Mouse (Mus musculus) forebrain, embryonic 11.5 days (tissue): Measurements from ENCODE around the gene Disp1. TPM values are rescaled to one million over a fixed set of nuclear protein-coding genes. Genes with fewer than 3 reads are reported as not detected.

Experiments used
- ATAC-seq: fragments of 200-750 bp; cut with Nextera tagmentation; replicated peaks from 2 replicates; pipeline ENCODE4 v1.8.0; 2017; ENCODE audit warnings: moderate TSS enrichment; ENCODE audit not compliant: low FRiP score
- DNase-seq: peaks from one replicate; pipeline ENCODE4 v3.0.0-alpha.2; 2017; ENCODE audit warnings: low spot score
- H3K27ac ChIP-seq: fragments of 300-500 bp; sonication (generic); 2 replicates; pipeline ENCODE4 v1.5.1; 2014; ENCODE audit warnings: low read depth, low read length
- H3K27me3 ChIP-seq: fragments of 300-500 bp; sonication (generic); 2 replicates; pipeline ENCODE4 v1.6.1; 2014; ENCODE audit warnings: mild to moderate bottlenecking, low read length, mixed read lengths; ENCODE audit not compliant: control insufficient read depth, insufficient read depth
- H3K36me3 ChIP-seq: fragments of 300-500 bp; sonication (generic); 2 replicates; pipeline ENCODE4 v1.6.1; 2014; ENCODE audit warnings: mild to moderate bottlenecking, low read length, moderate library complexity, mixed read lengths; ENCODE audit not compliant: control insufficient read depth, insufficient read depth
- H3K4me1 ChIP-seq: fragments of 300-500 bp; sonication (generic); replicated peaks from 2 replicates; pipeline ENCODE4 v1.6.1; 2014; ENCODE audit warnings: low read length, mixed read lengths; ENCODE audit not compliant: control insufficient read depth, insufficient read depth
- H3K4me2 ChIP-seq: fragments of 300-500 bp; sonication (generic); 2 replicates; pipeline ENCODE4 v1.6.1; 2014; ENCODE audit warnings: low read depth, mild to moderate bottlenecking, low read length, moderate library complexity, mixed read lengths; ENCODE audit not compliant: severe bottlenecking
- H3K4me3 ChIP-seq: fragments of 300-500 bp; sonication (generic); 2 replicates; pipeline ENCODE4 v1.5.1; 2014; ENCODE audit warnings: low read depth, low read length
- H3K9ac ChIP-seq: fragments of 300-500 bp; sonication (generic); 2 replicates; pipeline ENCODE4 v1.6.1; 2014; ENCODE audit warnings: low read length
- H3K9me3 ChIP-seq: fragments of 300-500 bp; sonication (generic); 2 replicates; pipeline ENCODE4 v1.6.1; 2016; ENCODE audit warnings: low read length, mixed read lengths; ENCODE audit not compliant: control insufficient read depth
- WGBS: fragments of 180-500 bp; shearing (Covaris S2); extraction: QIAGEN DNeasy Blood & Tissue Kit; methylation state at CpG from one replicate; pipeline ENCODE4 v1.1.7; 2014; 5-methylcytosine and 5-hydroxymethylcytosine counted together
- polyA plus RNA-seq: library from polyadenylated mRNA; unstranded; fragments of >200 nt; fragmentation: Nextera tagmentation; extraction: Ambion mirVana; gene quantifications from 2 replicates; pipeline ENCODE4 v1.2.1, GENCODE M21; 2014

Disp1 gene
- polyA plus RNA-seq, 1 experiment from 2014 or later: 11.4 TPM

- H3K27me3 ChIP-seq: no peaks in the 10 kb centered on the region
- no peaks in the 10 kb centered on the region for H3K9me3 ChIP-seq
- no peak overlapping the region for H3K27ac ChIP-seq
- H3K9ac ChIP-seq: no peak overlapping the region
- no peak overlapping the region for H3K4me2 ChIP-seq
- H3K36me3 ChIP-seq: no peaks in the 10 kb centered on the region
- H3K4me3 ChIP-seq: no peak overlapping the region
- WGBS: 73% methylated on average over 7 of the region's 7 CpGs
- DNase-seq: no peak
- H3K4me1 ChIP-seq: no peaks in the 10 kb centered on the region
- ATAC-seq: no peak
Observed at GRCm38 (mm10) chr1:183243293-183243692, 22.0 kb upstream of the Disp1 start.

- ATAC-seq: no peak
- no peak overlapping the region for H3K9ac ChIP-seq
- 39% methylated on average over 2 of the region's 2 CpGs for WGBS
- H3K27ac ChIP-seq: no peak overlapping the region
- no peak for DNase-seq
- H3K4me3 ChIP-seq: no peak overlapping the region
- no peaks in the 10 kb centered on the region for H3K36me3 ChIP-seq
- H3K4me2 ChIP-seq: no peak overlapping the region
- no peaks in the 10 kb centered on the region for H3K4me1 ChIP-seq
- H3K9me3 ChIP-seq: no peaks in the 10 kb centered on the region
- no peaks in the 10 kb centered on the region for H3K27me3 ChIP-seq
Observed at GRCm38 (mm10) chr1:183237901-183238300, 16.6 kb upstream of the Disp1 start.

GRCm38 (mm10) chr1:183236460-183236859 is 15.1 kb upstream of the Disp1 start:
- no peak overlapping the region for H3K4me2 ChIP-seq
- 83% methylated on average over 5 of the region's 5 CpGs for WGBS
- DNase-seq: no peak

GRCm38 (mm10) chr1:183233679-183234174 is 12.4 kb upstream of the Disp1 start:
- Histone ChIP-seq H3K9me3 (no peaks in the 10 kb centered on the region), H3K4me1 (no peaks in the 10 kb centered on the region), H3K4me2 (no peak overlapping the region), H3K36me3 (no peaks in the 10 kb centered on the region), H3K27ac (no peak overlapping the region), H3K4me3 (no peak overlapping the region), H3K27me3 (no peaks in the 10 kb centered on the region), H3K9ac (no peak overlapping the region)
- DNase-seq (no peak), ATAC-seq (no peak)
- WGBS: 82% methylated on average over 11 of the region's 11 CpGs

More at GRCm38 (mm10) chr1:183236460-183236859, 15.1 kb upstream of the Disp1 start:
- H3K36me3 ChIP-seq: no peaks in the 10 kb centered on the region
- H3K27ac ChIP-seq: no peak overlapping the region
- no peaks in the 10 kb centered on the region for H3K9me3 ChIP-seq
- H3K27me3 ChIP-seq: no peaks in the 10 kb centered on the region
- no peaks in the 10 kb centered on the region for H3K4me1 ChIP-seq
- ATAC-seq: no peak
- H3K4me3 ChIP-seq: no peak overlapping the region
- H3K9ac ChIP-seq: no peak overlapping the region

GRCm38 (mm10) chr1:183232985-183233678 is 11.8 kb upstream of the Disp1 start:
- Histone ChIP-seq H3K36me3 (no peaks in the 10 kb centered on the region), H3K9ac (no peak overlapping the region), H3K9me3 (no peaks in the 10 kb centered on the region), H3K4me2 (no peak overlapping the region), H3K27me3 (no peaks in the 10 kb centered on the region), H3K27ac (no peak overlapping the region), H3K4me1 (no peaks in the 10 kb centered on the region), H3K4me3 (no peak overlapping the region)
- ATAC-seq: no peak
- 82% methylated on average over 7 of the region's 7 CpGs for WGBS
- DNase-seq: no peak

- no peaks in the 10 kb centered on the region for H3K4me1 ChIP-seq
- H3K9ac ChIP-seq: no peak overlapping the region
- DNase-seq (no peak), ATAC-seq (no peak)
- no peak overlapping the region for H3K4me2 ChIP-seq
- H3K4me3 ChIP-seq: no peak overlapping the region
- no peak overlapping the region for H3K27ac ChIP-seq
- no peaks in the 10 kb centered on the region for H3K9me3 ChIP-seq
- H3K36me3 ChIP-seq: no peaks in the 10 kb centered on the region
- no peaks in the 10 kb centered on the region for H3K27me3 ChIP-seq
- 86% methylated on average over 7 of the region's 7 CpGs for WGBS
Observed at GRCm38 (mm10) chr1:183227469-183227868, 6.1 kb upstream of the Disp1 start.

- no peaks in the 10 kb centered on the region for H3K27me3 ChIP-seq
- H3K9me3 ChIP-seq: no peaks in the 10 kb centered on the region
- no peak overlapping the region for H3K27ac ChIP-seq
- H3K4me2 ChIP-seq: no peak overlapping the region
- 88% methylated on average over 6 of the region's 6 CpGs for WGBS
- ATAC-seq (no peak), DNase-seq (no peak)
- H3K4me3 ChIP-seq: no peak overlapping the region
- H3K36me3 ChIP-seq: no peaks in the 10 kb centered on the region
- H3K4me1 ChIP-seq: 0 out of 2 replicates have a peak, but pooled peaks cover 2% of the 10 kb centered on the region
- no peak overlapping the region for H3K9ac ChIP-seq
Observed at GRCm38 (mm10) chr1:183219021-183219420, 2.3 kb downstream of the Disp1 start.

- Histone ChIP-seq H3K4me3 (no peak overlapping the region), H3K9me3 (no peaks in the 10 kb centered on the region), H3K36me3 (no peaks in the 10 kb centered on the region), H3K4me1 (0 out of 2 replicates have a peak, but pooled peaks cover 2% of the 10 kb centered on the region), H3K9ac (no peak overlapping the region), H3K27me3 (no peaks in the 10 kb centered on the region), H3K4me2 (no peak overlapping the region), H3K27ac (no peak overlapping the region)
- 94% methylated on average over 4 of the region's 4 CpGs for WGBS
- DNase-seq (no peak), ATAC-seq (no peak)
Observed at GRCm38 (mm10) chr1:183216691-183217090, 4.6 kb downstream of the Disp1 start.

- H3K27ac ChIP-seq: no peak overlapping the region
- H3K4me3 ChIP-seq: no peak overlapping the region
- H3K9me3 ChIP-seq: no peaks in the 10 kb centered on the region
- H3K36me3 ChIP-seq: no peaks in the 10 kb centered on the region
- ATAC-seq (no peak), DNase-seq (no peak)
- H3K27me3 ChIP-seq: no peaks in the 10 kb centered on the region
- no peak overlapping the region for H3K4me2 ChIP-seq
- WGBS: 91% methylated on average over 6 of the region's 6 CpGs
- H3K9ac ChIP-seq: no peak overlapping the region
- 0 out of 2 replicates have a peak, but pooled peaks cover 1% of the 10 kb centered on the region for H3K4me1 ChIP-seq
Observed at GRCm38 (mm10) chr1:183215706-183216105, 5.6 kb downstream of the Disp1 start.
